Mouse (Mus musculus): ENCODE data around the gene Mrpl54.

DNA sequence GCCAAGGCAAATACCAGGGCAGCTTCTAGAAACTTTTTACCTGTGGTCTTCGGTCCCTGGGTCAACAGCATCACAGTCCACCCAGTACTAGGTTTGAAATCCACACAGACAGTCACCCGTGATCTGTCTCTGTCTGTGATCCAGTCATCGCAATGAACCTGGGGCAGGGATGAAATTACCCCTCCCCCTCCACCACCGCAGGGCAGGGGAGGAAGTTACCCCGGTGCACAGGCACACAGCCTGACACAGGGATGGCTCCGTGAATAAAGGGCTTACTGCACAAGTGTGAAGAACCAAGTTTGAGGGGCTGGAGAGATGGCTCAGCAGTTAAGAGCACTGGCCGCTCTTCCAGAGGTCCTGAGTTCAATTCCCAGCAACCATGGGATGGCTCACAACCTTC, 37.0 kb upstream of the Mrpl54 start:
- TF ChIP-seq CTCF (IDR thresholded peaks at IDR 0.05 in 2 of 3, conservative IDR thresholded peaks at IDR 0.05 in 1 of 3; ENCODE audit: control insufficient read depth in 1 of 3, insufficient read depth in 1 of 3, low read depth in 2 of 3, low read length in 3 of 3, poor library complexity in 1 of 3, severe bottlenecking in 1 of 3) (no peak), EP300 (IDR thresholded peaks at IDR 0.05; ENCODE audit: low read depth in 1 of 2, low read length in 2 of 2) (no peak), POLR2AphosphoS5 (IDR thresholded peaks at IDR 0.05; ENCODE audit: borderline replicate concordance, low read depth, low read length) (no peak), HCFC1 (IDR thresholded peaks at IDR 0.05; ENCODE audit: low read depth, low read length) (no peak), MYC (IDR thresholded peaks at IDR 0.05; ENCODE audit: low read depth, low read length) (no peak), MAZ (IDR thresholded peaks at IDR 0.05; ENCODE audit: low read depth, low read length) (no peak), NRF1 (IDR thresholded peaks at IDR 0.05; ENCODE audit: insufficient read depth, low read depth, low read length, poor library complexity, severe bottlenecking) (no peak), MXI1 (IDR thresholded peaks at IDR 0.05; ENCODE audit: low read depth, low read length) (no peak), TCF12 (IDR thresholded peaks at IDR 0.05; ENCODE audit: low read depth, low read length) (no peak), MAX (IDR thresholded peaks at IDR 0.05; ENCODE audit: low read length) (no peak), POLR2A (IDR thresholded peaks at IDR 0.05; ENCODE audit: control insufficient read depth in 1 of 2, insufficient read depth in 1 of 2, low read depth in 1 of 2, low read length in 2 of 2, poor library complexity in 1 of 2) (no peak)

All from MEL (cell line).